Mouse (Mus musculus): Measurements from ENCODE around the gene Defb21.

GRCm38 (mm10) chr2:152586926-152587560, 14.5 kb downstream of the Defb21 start:
- TF ChIP-seq GATA1 (IDR thresholded peaks at IDR 0.05; ENCODE audit: borderline replicate concordance, low read length) (no peak), FLI1 (IDR thresholded peaks at IDR 0.05; ENCODE audit: low read length) (no peak)

All from megakaryocyte, embryonic 14.5 days (primary cell).